Mouse (Mus musculus): ENCODE data around the gene Ipo9.

DNA sequence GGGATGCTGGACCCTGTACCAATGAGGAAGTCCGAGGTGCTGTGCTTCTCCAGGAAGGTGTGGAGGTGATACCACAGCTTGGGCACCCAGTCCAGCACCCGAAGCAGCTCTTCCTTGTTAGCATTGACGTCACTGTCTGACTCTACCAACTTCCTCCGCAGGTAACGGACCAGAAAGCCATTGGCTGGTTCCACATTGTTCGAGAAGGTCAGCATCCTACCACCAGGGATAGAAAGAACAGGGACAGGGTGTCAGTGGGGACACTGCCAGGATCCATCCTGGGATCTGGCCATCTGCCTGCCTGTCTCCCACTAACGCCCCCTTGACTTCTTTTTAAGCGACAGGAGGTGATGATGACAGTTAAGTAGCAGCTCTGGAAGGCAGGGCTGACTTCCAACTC lies 19.6 kb upstream of the Ipo9 start:
- TF ChIP-seq CTCF (IDR thresholded peaks at IDR 0.05; ENCODE audit: low read depth) (no peak), EP300 (IDR thresholded peaks at IDR 0.05; ENCODE audit: low read depth) (no peak)

All from liver, embryonic 14.5 days (tissue).